Mouse (Mus musculus) naive thymus-derived CD4-positive, alpha-beta T cell, adult 2 months (primary cell): Measurements from ENCODE around the gene Mmd2.
A peak's percentile ranks its signal among the peaks of the same experiment; 100 is the strongest.

Source experiments
- DNase-seq: peaks from one replicate; pipeline ENCODE4 v3.0.0-alpha.2; 2011; ENCODE audit warnings: low read depth

The Mmd2 gene

DNA sequence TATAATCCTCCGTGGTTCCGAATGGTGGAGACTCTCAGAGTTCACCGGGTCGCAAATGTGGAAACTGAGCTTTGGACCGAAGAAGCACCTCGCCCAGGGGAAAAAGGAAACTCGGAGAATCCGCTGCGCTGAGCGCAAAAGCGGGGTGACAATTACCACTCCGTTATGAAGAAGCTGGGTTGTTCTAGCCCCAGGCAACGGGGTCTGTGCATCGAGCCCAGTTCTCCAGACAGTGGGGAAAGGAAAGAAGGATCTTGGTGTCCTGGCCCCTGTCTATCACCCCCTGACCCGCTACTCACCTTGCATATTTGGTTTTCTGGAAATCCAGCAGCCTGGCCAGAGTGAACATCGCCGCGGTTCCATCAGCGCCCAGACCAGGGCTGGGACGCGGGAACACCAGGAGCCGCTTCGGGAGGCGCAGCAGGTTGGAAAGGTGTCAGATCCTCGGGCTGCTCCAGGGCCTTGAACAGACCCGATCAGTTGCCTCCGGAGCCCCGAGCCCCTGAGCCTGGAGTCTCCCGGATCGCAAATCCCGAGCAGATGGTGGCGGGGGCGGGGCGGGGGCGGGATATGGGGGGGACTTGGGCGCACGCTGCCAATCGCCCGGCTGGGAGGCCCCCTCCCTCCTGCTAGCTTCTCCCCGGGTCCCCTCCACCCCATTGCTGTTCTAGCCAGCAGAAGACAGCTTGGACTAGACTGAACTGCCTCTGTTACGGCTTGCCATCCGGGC lies at the start of gene Mmd2:
Gene Mmd2 (minus strand): TSS at position 542 of the 730 bp plus-strand sequence.
- DNase-seq = no peak

DNA sequence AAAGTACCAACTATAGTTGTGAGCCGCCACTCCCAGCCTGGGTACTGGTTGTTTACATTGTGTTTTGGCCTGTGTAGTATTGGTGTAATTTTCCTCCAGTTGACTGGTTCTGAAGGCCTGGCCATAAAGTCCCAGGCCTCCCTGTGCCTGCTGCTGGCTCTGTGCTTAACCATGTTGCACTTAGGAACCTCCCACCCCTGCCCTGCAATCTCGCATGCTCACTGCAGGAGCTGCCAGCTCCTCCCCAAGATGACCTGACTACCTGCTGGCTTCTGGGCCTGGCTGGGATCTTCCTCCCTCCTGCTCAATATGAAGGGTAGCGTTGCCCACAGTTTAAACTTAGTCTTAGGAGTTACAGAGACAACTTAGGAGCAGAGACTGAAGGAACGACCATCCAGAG lies 43.7 kb upstream of the Mmd2 start:
- DNase-seq = no peak

DNA sequence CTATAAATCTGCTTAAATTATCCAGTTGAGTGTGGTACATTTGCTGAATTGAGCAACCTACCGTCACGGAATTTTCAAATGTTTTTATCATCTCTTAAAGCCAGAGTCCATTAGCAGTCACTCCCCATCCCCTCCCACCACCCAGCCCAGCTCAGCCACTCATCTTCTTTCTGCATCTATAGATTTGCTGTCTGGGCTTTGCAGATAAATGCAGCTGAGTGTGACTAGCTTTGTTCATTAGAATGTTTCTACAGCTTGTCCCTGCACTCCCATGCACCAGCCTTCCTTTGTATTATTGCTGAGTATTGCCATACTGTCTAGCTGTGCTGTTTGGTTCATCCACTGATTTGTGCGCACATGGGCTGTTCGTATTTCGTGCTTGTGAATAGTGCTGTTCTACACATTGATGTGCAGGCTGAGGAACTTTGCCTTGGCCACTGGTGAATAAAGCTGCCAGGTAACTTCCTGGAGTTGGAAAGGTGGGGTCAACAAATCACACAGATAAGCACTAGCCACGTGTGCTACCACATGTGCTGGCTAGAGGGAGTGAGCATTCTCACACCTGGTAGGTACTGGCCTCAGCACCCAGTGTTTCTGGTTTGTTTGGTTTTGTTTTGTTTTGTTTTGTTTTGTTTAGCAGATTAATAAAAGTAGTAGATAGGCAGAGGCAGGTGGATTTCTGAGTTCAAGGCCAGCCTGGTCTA lies 42.3 kb upstream of the Mmd2 start:
- DNase-seq = no peak

DNA sequence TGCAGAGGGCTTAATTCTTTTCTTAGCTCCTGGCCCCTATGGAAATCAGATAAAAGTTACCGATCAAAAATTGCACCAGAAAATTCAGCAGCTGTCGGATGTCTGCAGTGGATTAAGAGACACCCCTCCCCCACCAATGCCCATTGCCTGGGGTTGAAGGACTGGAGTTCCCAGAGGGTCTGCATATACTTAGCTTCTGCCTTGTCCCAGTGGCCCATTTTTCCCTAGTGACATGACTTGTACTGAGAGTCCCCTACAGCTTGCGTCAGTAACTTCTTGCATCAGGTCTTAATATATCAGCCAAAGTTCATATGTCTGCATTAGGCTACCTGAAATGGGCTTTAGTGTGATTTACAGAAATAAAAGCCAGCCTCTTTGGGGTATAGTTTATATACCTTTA lies 41.8 kb upstream of the Mmd2 start:
- no peak for DNase-seq

DNA sequence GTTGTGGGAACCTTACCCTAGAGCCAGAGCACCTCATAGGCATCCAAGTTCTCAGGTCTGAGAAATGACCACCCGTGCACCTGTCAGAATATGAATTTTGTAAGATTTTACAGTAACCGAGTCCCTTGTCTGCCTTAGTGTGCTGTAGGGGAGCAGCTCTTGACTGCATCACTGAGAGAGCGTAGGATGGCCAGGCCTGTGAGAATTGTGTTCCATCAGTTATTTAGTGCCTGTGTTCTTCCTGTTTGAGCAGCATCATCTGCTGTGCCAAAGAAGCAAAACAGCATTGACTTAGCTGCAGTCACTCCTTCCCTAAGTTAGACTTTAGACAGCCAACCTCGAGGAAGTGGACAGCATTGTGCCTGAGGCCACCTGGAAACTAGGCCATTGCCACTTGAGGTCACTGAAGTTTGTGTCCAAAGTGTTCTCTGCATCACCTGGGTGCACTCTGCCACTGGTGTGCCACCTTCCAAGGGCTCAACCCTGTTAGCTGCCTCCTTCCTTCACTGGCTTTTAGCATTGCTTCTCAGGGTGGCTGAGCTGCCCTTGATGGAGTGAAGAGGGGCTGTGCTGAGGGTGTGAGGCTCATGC lies 41.0 kb upstream of the Mmd2 start:
- DNase-seq = no peak

DNA sequence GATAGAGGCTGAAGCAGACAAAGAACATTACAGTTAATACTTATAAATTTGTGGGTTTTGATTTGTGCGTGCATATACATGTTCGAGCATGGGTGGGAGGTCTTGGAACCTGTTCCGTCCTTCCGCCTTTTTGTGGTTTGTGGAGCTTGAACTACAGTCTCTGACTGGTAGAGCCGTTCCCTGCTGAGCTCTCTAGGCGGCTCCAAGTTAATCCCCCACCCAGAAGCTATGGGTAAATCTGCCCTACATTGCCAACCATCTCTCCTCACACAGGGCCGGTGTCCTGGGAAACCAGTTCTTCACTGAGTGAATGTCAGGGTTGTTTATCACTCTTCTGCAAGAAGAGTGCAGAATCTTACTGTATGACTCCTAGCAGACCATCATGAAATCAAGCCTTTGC lies 39.6 kb upstream of the Mmd2 start:
- DNase-seq = no peak

DNA sequence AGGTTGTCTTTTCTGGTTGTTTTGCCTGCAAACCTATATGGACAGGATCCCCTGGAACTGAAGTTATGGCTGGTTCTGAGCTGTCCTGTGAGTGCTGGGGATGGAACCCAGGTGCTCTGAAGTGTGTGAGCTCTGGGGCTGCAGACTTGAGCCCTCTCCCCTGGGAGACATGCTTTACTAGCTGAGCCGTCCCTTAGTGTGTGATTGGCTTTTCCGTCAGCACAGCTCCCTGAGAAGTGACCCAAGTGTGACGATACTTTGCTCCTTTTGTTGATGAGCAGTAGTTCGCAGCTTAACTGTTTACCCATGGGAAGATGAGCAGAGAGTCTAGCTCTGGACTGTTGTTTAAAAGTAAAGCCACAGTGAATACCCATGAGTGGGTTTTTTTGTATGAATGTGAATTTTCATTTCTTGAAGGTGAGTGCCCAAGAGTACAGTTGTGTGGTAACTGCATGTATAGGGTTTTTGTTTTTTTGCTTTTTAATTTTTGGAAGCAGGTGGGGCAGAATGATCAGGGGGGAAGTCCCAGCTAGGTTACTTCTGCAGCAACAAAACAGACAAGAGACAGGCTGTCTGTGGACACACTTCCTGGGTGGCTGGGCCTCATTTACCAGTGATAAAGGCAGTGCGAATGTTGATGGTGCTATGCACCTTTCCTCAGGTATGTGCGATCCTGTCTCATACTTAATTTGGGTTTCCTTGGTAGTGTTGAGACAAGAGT lies 32.9 kb upstream of the Mmd2 start:
- no peak for DNase-seq

DNA sequence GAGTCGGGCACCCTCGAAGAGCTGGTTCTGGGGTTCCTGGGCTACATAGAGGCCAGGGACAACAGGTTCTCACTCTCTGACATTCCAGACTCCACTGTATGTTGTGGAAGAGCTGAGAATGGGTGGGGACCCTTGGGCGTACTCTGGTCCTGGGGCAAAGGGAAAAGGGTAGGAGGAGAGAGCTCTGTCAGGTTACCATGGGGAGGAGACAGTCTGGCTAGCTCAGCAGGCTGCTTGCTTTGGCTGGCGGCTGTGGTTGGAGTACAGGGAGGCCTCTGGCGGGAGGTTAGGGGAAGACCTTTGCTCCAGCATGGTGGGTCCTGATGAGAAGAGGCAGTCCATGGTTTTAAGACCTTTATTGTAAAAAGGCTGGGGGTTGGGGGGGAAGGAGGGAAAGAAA lies 31.5 kb upstream of the Mmd2 start:
- DNase-seq = no peak

DNA sequence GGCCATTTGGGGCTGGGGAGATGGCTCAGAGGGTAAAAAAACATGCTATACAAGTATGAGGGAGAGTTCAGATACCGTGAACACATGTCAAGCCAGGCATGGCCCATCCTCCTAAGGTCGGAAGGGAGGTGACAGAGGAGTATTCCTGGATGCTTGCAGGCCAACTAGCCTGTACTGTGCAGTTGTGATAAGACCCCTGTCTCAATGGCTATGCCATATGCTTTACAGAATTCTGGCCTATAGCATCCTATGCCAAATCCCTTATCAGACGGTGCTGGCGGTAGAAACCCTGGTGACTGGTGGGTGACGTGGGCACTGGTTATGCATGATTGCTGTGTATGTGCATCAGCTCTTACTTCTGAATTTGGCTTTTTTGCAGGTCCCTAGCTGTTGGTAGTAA lies 29.2 kb upstream of the Mmd2 start:
- DNase-seq = no peak

DNA sequence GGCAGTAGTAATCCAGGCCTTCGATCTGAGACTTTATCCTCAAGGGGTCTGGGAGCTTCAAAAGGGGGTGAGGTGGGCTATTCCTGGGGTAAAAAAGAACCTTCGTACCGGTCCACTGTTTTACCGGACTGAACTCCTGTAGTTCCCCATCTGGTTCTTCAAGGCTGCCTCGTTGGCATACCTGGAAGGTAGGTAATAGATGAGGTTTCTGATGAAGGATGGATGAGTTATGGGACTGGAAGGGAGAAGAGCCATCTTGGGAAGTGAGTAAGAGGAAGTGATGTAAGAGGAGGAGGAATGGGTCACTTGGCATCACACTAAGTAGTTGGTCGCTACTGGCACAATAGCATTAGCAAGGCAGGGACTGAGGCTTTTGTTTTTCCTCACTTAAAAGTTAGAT lies 21.6 kb upstream of the Mmd2 start:
- peak; percentile 41 for DNase-seq

DNA sequence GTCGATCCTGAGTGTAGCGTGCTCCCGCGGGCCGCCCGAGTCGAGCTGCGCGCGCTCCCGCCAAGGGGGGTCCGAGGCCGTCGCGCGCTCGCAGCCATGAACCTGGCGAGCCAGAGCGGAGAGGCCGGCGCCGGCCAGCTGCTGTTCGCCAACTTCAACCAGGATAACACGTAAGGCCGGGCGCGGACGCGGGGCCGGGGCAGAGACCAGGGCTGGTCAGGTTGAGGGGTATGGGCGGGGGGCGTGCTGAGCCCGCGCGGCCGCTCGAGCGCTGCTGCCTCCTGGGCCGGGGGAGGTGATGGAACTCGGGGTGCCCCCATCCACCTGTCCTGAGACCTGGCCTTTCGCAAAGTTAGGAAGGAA lies 21.0 kb upstream of the Mmd2 start:
- no peak for DNase-seq

DNA sequence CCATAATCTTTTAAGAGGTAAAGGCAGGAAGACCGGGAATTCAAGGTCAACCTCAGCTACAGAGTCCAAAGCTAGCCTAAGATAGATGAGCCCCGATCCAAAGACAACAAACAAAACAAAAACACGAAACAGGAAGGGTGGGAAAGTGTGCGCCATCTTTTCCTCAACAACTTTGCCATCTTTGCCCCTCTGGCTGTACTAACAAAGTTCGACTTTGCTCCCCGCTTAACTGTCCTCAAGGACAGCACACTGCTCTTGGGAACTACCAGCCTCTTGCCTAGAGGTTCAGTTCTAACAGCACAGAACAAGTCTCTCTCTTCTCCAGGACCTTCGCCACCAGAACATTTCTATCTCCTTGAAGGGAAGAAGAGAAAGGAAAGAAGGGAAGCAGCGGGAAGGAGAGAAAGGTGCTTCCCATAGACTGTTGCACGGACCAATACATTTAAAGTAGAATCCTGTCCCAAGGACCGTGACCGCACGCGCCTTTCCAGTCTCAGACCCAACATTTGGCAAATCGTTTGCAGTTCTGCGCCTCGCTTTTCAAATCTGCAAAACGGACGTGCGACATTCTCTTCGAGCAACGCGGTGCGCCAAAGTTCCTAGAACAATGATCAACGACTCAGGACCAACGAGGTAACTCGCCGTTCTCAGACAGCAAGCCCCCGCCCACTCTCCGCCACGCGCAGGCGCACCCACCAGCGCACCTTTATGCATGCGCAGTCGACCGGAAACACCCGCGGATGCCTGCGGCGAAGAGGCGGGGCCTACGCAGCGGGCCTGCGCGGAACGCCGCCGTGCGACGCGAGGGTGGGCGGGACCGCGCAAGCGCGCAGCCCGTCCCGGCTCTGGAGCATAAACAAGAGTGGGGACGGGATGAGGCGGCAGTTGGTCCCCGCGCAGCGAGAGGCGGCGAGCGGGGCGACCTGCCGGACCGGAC lies 20.4 kb upstream of the Mmd2 start:
- peak; percentile 99 for DNase-seq

DNA sequence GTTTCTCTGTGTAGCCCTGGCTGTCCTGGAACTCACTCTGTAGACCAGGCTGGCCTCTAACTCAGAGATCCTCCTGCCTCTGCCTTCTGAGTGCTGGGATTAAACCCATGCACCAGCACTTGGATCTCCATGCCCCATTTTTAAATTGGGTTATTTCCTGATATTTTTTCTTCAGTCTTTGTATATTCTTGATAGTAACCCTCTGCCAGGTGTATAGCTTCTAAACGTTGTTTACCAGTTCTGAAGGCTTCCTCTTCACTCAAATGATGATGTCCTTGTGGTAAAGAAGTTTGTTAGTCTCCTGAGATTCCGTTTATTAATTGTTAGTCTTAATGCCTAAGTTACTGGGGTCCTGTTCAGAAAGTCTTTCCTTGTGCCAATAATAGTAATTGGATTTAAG lies 18.8 kb upstream of the Mmd2 start, which contains the start of gene Wipi2:
Gene Wipi2 (plus strand): TSS at position 301 of the 400 bp plus-strand sequence.
- DNase-seq = no peak

DNA sequence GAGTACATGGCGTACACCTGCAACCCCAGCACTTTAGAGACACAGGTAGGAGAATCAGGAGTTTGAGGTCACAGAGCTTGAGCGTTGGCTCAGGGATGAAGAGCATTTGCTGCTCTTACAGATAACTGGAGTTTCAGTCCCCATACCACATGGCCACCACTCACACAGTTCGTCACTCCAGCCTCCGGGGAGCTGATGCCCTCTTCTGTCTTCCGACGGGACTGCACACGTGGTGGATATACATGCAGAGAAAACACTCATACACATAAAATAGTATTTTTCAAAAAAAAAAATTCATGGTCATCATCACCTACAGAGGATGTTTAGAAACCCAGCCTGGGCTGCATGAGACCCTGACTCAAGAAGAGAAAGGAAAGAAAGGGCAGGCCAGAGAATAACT lies 14.5 kb upstream of the Mmd2 start:
- DNase-seq = no peak

DNA sequence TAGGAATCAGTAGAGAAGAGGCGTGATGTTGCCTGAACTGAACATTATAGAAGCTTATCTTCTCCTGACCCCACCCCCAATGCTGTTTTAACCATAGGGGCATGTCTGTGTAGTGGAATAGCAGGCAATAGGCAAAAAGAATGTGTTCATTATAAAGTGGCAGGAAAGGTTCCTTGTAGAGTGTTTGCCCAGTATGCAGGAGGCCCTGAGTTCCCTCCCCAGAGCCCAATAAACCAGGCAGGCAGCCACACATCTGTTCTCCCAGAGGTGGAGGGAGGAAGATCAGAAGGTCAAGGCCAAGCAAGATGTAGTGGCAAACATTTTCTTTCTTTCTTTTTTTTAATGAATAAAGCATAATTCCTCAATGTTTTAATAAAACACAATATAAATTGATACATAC lies 13.5 kb upstream of the Mmd2 start:
- DNase-seq = no peak

DNA sequence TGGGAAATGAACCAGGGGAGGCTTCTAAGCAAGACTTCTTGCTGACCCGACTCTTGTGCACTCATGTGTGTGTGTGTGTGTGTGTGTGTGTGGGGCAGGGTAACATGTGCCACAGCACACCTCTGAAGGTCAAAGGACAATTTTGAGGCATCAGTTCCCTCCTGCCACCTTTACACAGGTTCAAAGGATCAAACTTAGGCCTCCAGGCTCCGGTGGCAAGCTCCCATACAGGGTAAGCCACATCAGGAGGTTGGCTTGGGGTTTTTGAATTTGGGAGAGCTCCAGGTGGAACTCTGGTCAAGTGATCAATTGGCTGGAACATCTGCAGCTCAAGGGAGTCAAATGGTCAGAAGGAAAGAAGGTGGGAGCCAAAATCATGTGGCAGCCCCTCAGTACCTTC lies 12.8 kb upstream of the Mmd2 start:
- DNase-seq = no peak

DNA sequence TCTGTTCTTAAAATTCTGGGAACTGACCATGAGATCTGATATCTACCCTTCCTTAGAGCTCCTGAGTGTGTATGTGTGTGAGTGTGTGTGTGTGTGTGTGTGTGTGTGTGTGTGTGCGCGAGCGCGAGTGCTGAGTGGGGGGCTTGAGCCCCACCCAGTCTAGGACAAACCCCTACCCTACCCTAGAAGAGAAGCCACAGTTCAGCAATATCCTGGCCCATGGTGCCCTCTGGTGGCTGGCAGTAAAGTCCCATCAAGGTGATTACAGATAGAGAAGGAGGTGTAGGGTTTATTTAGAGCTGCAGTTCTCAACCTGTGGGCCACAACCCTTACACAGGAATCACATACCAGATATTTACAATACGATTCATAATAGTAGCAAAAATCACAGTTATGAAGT lies 11.3 kb upstream of the Mmd2 start:
- peak; percentile 47 for DNase-seq

DNA sequence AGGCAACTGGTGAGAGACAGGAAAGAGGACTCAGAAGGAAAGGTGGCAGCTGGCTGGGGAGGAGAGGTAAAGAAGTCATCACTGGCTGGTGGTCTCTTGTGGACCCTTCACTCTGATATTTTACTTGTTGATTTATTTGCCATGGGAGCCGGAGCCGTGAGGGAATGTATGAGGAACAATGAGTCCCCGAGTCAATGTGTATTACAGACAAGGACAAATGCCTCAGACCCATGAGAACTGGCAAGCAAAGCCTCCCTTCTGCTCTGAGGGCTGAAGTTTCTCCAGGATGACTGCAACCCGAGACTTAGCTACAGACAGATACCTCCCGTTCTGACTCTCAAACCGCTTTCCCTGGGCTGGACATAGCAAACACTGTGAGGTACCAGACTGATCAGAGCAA lies 7.7 kb upstream of the Mmd2 start:
- no peak for DNase-seq

DNA sequence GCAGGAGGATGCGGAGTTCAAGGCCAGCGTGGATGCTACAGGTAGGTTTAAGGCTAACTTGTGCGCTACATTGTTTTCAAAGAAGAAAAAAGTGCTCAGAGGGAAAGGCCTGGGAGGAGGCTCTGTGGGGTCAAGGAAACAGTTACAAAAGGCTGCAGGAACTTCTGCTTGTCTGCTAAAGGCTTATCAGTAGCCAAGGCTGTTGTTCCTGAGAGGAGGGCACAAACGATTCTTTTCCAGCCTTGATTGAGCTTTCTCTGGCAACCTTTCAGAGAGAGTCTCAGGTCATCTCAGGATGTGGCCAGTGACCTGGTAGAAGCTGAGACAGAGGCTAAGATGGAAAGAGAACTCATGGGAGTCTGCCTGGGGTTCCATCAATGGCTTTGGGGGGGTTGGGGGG lies 7.0 kb upstream of the Mmd2 start:
- DNase-seq = no peak

DNA sequence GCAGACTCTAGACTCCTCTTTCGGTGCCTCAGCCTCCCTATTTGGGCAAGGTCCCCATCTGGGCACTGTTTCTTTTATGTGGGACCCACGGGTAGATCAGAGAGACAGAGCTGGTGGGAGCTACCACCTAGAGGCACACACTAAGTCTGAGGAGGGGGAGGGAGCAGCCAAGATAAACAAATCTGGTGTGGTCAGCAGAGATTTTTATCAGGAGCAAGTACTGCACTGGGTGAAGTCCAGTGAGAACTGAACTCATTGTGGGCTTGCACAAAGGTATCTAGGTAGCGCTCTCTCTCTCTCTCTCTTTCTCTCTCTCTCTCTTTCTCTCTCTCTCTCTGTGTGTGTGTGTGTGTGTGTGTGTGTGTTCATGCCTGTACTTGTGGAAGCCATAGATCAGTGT lies 5.9 kb upstream of the Mmd2 start:
- no peak for DNase-seq

DNA sequence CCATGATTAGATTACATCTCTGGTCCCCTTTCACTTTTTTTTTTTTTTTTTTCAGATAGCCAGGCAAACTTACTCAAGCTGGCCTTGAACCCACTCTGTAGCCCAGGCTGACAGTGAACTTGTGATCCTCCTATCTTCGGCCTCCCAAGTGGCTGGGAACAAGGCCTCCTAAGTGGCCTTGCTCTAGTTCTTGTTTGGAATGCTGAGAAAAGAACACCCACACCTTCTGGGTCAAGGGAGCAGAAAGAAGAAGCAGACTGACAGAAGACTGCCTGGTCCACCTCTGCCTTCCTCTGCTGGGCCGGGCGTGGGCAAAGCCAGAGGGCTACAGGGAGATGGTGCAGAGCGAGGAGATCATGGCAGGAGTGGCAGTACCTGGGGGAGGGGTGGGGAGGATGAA lies 1.8 kb upstream of the Mmd2 start:
- no peak for DNase-seq

DNA sequence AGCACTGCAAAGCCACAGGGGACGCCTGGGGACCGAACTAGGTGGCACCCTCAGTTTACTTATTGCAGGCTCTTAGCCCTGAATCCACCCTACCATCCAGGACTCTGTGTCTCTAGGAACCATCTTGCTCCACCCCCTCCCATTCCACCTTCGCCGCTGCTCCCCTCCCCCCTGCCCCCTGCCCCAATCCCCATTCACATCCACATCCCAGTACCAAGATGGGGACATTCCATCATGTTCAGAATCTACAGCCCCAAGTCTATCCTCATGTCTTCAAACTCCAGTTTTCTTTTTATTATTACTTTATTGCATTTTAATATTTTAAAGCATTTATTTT lies 357 bp upstream of the Mmd2 start:
- no peak for DNase-seq
